Mouse (Mus musculus) limb, embryonic 12.5 days (tissue): Measurements from ENCODE around the gene Fam83f. TPM values are rescaled to one million over a fixed set of nuclear protein-coding genes. Genes with fewer than 3 reads are reported as not detected.

Experiments
- ATAC-seq: fragments of 200-750 bp; cut with Nextera tagmentation; 2 replicates; pipeline ENCODE4 v1.8.0; 2017; ENCODE audit warnings: low read depth, moderate TSS enrichment; ENCODE audit not compliant: insufficient number of reproducible peaks, insufficient read depth, low FRiP score, low TSS enrichment
- H3K27ac ChIP-seq: fragments of 300-500 bp; sonication (generic); 2 replicates; pipeline ENCODE4 v1.5.1; 2016; ENCODE audit warnings: mild to moderate bottlenecking, moderate library complexity
- H3K27me3 ChIP-seq: fragments of 300-500 bp; sonication (generic); 2 replicates; pipeline ENCODE4 v1.6.1; 2016; ENCODE audit warnings: mild to moderate bottlenecking, moderate library complexity
- H3K36me3 ChIP-seq: fragments of 300-500 bp; sonication (generic); 2 replicates; pipeline ENCODE4 v1.6.1; 2016; ENCODE audit warnings: mild to moderate bottlenecking, moderate library complexity
- H3K4me1 ChIP-seq: fragments of 300-500 bp; sonication (generic); replicated peaks from 2 replicates; pipeline ENCODE4 v1.6.1; 2016
- H3K4me2 ChIP-seq: fragments of 300-500 bp; sonication (generic); 2 replicates; pipeline ENCODE4 v1.6.1; 2016; ENCODE audit warnings: mild to moderate bottlenecking, moderate library complexity
- H3K4me3 ChIP-seq: fragments of 300-500 bp; sonication (generic); replicated peaks from 2 replicates; pipeline ENCODE4 v1.5.1; 2016; ENCODE audit warnings: mild to moderate bottlenecking
- H3K9ac ChIP-seq: fragments of 300-500 bp; sonication (generic); replicated peaks from 2 replicates; pipeline ENCODE4 v1.6.1; 2016; ENCODE audit warnings: mild to moderate bottlenecking, moderate library complexity
- H3K9me3 ChIP-seq: fragments of 300-500 bp; sonication (generic); 2 replicates; pipeline ENCODE4 v1.6.1; 2016; ENCODE audit warnings: mild to moderate bottlenecking, moderate library complexity
- WGBS: fragments of 180-500 bp; shearing (Covaris S2); methylation state at CpG from one replicate; pipeline ENCODE4 v1.1.7; 2016; 5-methylcytosine and 5-hydroxymethylcytosine counted together
- microRNA-seq: library from miRNA; unstranded; fragments of <30 nt; microRNA quantifications from one replicate; pipeline ENCODE4, GENCODE M21; 2017
- polyA plus RNA-seq: library from polyadenylated mRNA; unstranded; fragments of >200 nt; fragmentation: Nextera tagmentation; extraction: Ambion mirVana; gene quantifications from 2 replicates; pipeline ENCODE4 v1.2.1, GENCODE M21; 2016

The Fam83f gene
- polyA plus RNA-seq, 1 experiment from 2014 or later, result 1.3 TPM

DNA sequence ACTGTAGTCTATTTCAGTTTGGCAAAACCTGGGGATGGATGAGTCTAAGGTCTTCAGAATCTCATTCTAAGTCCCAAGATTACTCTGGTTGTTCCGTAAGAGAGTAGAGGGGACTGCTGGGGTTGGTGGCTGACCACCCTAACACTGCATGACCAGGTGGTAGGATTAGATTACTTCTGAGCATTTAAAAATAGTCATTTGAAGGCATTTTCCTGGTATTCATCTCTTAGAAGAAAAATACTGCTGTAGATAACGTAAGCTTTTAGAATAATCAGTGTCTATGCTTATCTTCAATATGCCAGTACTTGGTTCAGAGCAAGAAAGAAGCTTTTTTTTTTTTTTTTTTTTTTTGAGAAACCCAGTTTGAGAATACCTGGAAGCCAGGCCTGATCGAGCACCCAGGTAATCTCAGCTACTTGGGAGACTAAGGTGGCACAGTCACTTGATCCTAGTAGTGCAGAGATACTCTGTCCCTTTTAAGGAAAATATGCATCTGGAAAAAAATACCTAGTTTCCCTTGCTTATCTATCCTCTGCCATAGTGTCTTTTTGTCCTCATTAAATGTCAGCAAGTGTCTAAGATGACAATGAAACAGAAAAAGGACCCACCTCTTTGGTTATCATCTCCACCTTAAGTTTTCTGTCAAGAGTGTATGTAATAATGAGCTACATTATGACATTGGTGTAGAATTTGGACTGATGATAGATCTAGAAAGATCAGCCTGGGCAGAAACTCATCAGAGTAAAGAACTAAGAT is 73.2 kb downstream of the Fam83f start:
- H3K27ac ChIP-seq, result no peak overlapping the region
- no peaks in the 10 kb centered on the region for H3K4me1 ChIP-seq
- H3K36me3 ChIP-seq, result no peaks in the 10 kb centered on the region
- 89% methylated on average over 3 of the region's 3 CpGs for WGBS
- H3K27me3 ChIP-seq, result no peaks in the 10 kb centered on the region
- no peaks in the 10 kb centered on the region for H3K9me3 ChIP-seq
- no peak overlapping the region for H3K9ac ChIP-seq
- H3K4me3 ChIP-seq, result no peak overlapping the region
- no peak for ATAC-seq
- no peak overlapping the region for H3K4me2 ChIP-seq

DNA sequence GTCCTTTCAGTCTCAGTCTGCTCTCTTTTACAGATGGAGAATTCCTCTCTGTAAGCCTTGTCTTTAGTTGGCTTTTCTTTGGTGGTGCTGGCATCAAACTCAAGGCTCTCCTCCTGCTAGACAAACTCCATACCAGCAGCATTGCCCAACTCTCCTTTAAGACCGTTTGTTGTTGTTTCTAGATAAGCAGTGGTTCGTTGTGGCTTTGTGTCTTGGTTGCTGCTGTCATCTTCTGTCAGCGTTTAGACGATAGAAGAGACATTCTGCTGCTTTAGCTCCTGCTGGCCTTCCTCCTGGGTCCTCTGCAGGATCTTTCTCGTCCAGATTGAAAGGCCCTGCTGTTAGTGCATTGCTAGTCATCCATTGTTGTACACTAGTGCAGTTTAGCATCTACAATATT is 77.3 kb downstream of the Fam83f start:
- H3K4me1 ChIP-seq, result 0 out of 2 replicates have a peak, but pooled peaks cover 5% of the 10 kb centered on the region
- 72% methylated on average over 5 of the region's 5 CpGs for WGBS
- no peak overlapping the region for H3K4me3 ChIP-seq
- no peak for ATAC-seq
- H3K9ac ChIP-seq, result no peak overlapping the region
- H3K27me3 ChIP-seq, result no peaks in the 10 kb centered on the region
- no peaks in the 10 kb centered on the region for H3K36me3 ChIP-seq
- no peaks in the 10 kb centered on the region for H3K9me3 ChIP-seq
- H3K4me2 ChIP-seq, result no peak overlapping the region
- H3K27ac ChIP-seq, result no peak overlapping the region

Small RNAs within 50 kb of the gene (microRNA-seq; reads per million reads assigned to microRNA genes)
- gene Mir6957, result not detected

Other genes with a start within 250 kb of the Fam83f start
- not detected in 2 replicates for gene Enthd1, start 106.7 kb upstream of the Fam83f start, polyA plus RNA-seq
- gene Grap2, start 99.3 kb upstream of the Fam83f start, polyA plus RNA-seq, result 1.8 and 2.9 TPM in 2 replicates
- gene Tnrc6b, start 39.5 kb downstream of the Fam83f start, polyA plus RNA-seq, result 36.7 and 41.0 TPM in 2 replicates